Mouse (Mus musculus) thymus, postnatal 0 days (tissue): ENCODE measurements around the gene Mob3a. TPM values are rescaled to one million over a fixed set of nuclear protein-coding genes. Genes with fewer than 3 reads are reported as not detected.

ENCODE experiments used
- DNase-seq: peaks from one replicate; pipeline ENCODE4 v3.0.0-alpha.2; 2015; ENCODE audit warnings: low spot score
- polyA plus RNA-seq: library from polyadenylated mRNA; unstranded; fragments of >200 nt; fragmentation: Nextera tagmentation; extraction: Ambion mirVana; gene quantifications from 2 replicates; pipeline ENCODE4 v1.2.1, GENCODE M21; 2015

Mob3a gene
- polyA plus RNA-seq, 1 experiment from 2014 or later, result 114 TPM

GRCm38 (mm10) chr10:80678601-80679377 is 23.0 kb downstream of the Mob3a start:
- peak; percentile 75 for DNase-seq

- peak; percentile 92 for DNase-seq
These were observed 23.8 kb downstream of the Mob3a start, which contains the start of gene Mknk2 for GRCm38 (mm10) chr10:80677942-80678436. Mknk2 (minus strand) TSS chr10:80678112.

DNA sequence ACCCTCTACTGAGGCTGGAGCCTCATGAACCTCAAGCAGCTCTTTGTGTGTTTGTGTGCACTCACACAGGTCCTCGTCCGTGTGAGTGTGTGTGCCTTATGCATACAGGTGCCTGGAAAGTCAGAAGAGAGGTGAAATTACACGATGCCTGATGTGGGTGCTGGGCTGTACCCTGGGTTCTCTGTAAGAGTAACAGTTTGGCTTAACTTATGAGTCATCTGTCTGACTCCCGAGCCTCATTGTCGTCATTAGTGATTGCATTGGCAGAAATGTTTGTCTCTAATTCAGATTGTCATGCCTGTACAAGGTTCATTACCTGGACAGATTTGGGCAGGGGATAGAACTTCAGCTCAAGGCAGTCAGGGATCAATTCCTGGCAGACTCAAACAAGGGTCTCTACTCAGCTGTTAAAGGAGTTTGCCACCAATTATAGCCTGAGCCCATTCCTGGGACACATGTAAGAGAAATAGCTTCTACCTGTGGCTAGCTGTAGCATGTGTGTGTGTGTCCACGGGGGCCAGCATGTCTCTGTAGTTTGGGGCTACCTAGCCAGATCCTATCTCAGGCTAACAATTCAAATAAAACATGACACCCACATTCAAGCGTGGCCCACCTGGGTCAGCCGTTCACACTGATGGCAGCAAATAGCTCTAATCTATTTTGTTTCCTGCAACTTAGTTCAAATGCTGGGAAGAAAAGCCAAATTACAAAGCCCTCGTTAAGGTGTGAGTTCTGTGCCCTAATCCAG is 24.5 kb downstream of the Mob3a start:
- no peak for DNase-seq

GRCm38 (mm10) chr10:80676198-80676928 is 25.4 kb downstream of the Mob3a start:
- peak; percentile 100 for DNase-seq

DNA sequence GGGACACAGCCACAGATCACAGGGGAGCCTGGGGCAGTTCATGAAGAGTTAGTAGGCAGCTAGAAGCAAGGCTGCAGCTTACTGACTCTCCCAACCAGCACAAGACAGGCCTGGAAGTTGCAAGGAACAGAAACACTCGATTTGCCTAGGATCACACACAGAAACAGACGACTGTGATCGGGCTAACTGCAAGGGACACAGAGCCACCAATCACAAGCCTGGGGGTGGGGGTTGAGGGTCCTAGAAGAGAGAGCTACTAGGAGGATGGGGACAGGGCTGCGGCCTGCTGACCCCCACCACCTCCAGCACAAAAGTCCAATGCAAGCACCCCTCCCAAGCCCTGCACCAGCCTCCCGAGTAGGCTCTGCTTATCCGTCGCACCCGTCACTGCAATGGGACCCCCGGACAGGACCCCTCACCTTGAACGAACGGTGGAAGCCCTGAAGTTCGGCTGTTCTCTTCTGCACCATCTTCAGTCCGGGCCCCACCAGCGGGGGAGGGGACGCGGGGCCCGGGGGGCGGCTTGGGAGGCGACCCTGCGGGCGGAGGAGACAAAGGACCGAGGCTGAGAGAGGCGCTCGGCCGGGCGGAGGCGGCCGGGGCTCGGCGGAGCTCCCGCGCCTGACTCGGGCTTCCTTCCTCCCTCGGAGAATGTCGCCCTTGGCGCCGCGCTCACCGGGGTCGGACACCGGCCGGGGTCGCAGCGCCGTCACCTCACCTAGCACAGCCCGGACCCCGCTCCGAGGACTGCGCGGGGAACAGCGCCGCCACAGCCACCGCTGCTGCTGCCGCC is 26.2 kb downstream of the Mob3a start:
- DNase-seq, result no peak

- DNase-seq, result peak; percentile 16
These were observed 26.8 kb downstream of the Mob3a start for GRCm38 (mm10) chr10:80674851-80675404.

DNA sequence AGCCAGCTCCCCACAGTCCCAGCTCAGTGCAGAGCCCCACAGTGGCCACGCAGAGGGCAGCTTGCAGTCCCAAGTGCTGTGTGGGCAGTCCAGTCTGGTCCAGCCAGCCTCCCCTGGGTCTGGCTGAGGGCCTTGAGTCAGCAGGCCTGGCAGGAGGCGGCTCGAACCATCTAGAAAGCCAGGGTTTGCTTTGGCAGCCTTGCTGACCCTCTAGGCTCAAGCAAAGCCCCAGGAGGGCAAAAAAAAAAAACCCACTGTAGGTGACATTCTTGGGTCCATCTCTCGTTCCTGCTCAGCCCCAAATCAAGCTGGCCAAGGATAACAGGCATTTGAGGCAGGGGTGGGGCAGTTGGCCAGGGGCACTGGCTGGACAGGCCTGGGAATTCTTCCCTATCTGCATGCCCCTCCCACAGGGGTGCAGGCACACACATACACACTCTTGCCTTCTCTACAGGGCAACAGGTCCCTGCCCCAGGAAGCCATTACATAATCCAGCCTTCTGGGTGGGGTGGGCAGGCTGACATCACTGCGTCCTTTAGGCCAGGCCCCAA is 27.5 kb downstream of the Mob3a start:
- peak; percentile 1 for DNase-seq

- DNase-seq, result peak; percentile 8
These were observed 28.1 kb downstream of the Mob3a start for GRCm38 (mm10) chr10:80673690-80674089.

- DNase-seq, result no peak
These were observed 29.7 kb downstream of the Mob3a start for GRCm38 (mm10) chr10:80671936-80672690.

- no peak for DNase-seq
These were observed 30.5 kb downstream of the Mob3a start for GRCm38 (mm10) chr10:80671251-80671650.

- no peak for DNase-seq
These were observed 31.2 kb downstream of the Mob3a start for GRCm38 (mm10) chr10:80670531-80670930.

GRCm38 (mm10) chr10:80669737-80670485 is 31.9 kb downstream of the Mob3a start:
- no peak for DNase-seq

DNA sequence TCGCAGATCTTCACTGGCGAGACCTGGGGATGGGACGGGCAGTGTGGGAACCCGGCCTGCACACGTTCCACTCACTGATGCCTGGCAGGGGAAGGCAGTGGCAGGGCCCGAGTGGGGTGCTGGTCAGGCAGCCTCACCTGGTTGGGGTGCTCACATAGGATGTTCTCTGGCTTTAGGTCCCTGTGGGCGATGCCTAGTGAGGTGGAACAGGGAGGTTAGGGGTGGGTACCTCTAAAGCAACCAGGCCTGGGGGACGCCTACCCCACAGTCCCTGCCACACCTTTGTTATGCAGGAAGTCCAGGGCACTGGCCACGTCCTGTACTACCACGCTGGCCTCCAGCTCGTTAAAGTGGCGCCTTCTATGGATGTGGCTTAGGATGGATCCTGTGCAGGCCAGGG is 32.8 kb downstream of the Mob3a start:
- DNase-seq, result no peak

GRCm38 (mm10) chr10:80668614-80669013 is 33.2 kb downstream of the Mob3a start:
- no peak for DNase-seq

GRCm38 (mm10) chr10:80666837-80667412 is 34.9 kb downstream of the Mob3a start:
- DNase-seq, result no peak

DNA sequence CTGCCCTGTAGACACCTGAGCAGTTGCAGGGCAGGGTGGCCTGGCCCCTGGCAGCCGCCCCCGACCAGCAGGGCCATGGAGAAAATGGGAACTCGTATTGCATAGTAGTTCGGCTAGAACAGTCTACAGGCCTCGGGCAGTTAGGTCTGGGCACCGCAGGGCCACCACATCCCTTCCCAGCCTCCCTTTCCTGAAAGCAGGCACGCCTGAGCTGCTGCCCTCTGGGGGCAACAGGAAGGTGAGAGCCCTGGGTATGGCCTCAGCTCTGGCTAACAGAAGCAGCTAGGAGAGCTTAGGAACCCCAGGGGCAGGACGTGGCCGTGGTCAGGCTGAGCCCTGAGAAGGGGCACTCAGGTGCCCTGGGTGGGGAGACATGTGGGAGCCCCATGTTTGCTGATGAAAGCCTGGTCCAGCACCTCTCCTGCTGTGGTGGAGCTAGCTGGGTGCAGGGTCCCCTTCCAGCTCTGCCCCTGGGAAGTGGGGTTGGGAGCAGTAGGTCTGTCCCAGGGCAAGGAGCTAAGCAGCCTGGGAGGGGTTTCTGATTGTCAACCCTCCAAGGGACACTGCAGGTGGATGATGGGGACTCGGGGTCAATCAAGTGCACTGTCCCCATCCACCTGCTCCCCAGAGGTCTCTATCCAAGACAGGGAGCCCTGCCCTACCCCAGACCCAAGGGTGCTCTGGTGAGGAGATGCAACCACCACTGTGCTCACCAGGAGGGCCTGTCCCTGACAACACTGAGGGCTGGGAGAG is 35.6 kb downstream of the Mob3a start:
- DNase-seq, result no peak

GRCm38 (mm10) chr10:80665459-80665858 is 36.3 kb downstream of the Mob3a start:
- DNase-seq, result no peak

DNA sequence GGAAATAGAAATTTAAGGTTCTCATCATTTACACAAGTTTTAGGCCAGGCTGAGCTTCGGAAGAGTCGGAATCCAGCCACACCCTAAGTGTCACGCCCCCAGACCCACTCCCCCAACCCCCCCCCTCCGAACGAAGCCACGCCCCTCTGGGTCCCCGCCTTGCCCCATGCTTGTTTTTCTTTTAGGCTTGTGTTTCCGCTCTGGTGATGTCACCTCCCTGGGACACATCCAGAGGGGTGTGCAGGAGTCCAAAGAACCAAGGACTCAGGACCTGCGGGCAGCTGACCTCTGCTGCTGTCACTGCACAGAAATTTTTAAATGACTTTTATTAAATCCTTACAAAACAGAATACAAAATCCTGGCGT is 36.8 kb downstream of the Mob3a start:
- no peak for DNase-seq
